Mouse (Mus musculus): ENCODE measurements around the gene Zcchc7.

- TF ChIP-seq CTCF (IDR thresholded peaks at IDR 0.05; ENCODE audit: low read depth, low read length) (no peak), POLR2A (IDR thresholded peaks at IDR 0.05; ENCODE audit: insufficient read depth, low read length) (no peak), EP300 (IDR thresholded peaks at IDR 0.05; ENCODE audit: insufficient read depth, low read depth, low read length) (no peak)
Observed at GRCm38 (mm10) chr4:44720046-44720445, 35.6 kb upstream of the Zcchc7 start.

Data from ES-Bruce4 (cell line).